Mouse (Mus musculus) limb, embryonic 10.5 days (tissue): ENCODE results near the gene Klkb1. TPM values are rescaled to one million over a fixed set of nuclear protein-coding genes. Genes with fewer than 3 reads are reported as not detected.
A peak's percentile ranks its signal among the peaks of the same experiment; 100 is the strongest.

ENCODE experiments used
- DNase-seq: peaks from one replicate; pipeline ENCODE4 v3.0.0-alpha.2; 2017; ENCODE audit warnings: low spot score
- H3K27ac ChIP-seq: fragments of 300-500 bp; sonication (generic); 2 replicates; pipeline ENCODE4 v1.5.1; 2016; ENCODE audit warnings: mild to moderate bottlenecking
- H3K27me3 ChIP-seq: fragments of 300-500 bp; sonication (generic); 2 replicates; pipeline ENCODE4 v1.6.1; 2016; ENCODE audit warnings: low read depth, mild to moderate bottlenecking; ENCODE audit not compliant: poor library complexity, severe bottlenecking
- H3K36me3 ChIP-seq: fragments of 300-500 bp; sonication (generic); 2 replicates; pipeline ENCODE4 v1.6.1; 2016; ENCODE audit warnings: mild to moderate bottlenecking, moderate library complexity
- H3K4me1 ChIP-seq: fragments of 300-500 bp; sonication (generic); 2 replicates; pipeline ENCODE4 v1.6.1; 2016
- H3K4me3 ChIP-seq: fragments of 300-500 bp; sonication (generic); 2 replicates; pipeline ENCODE4 v1.5.1; 2016; ENCODE audit warnings: mild to moderate bottlenecking, moderate library complexity
- H3K9me3 ChIP-seq: fragments of 300-500 bp; sonication (generic); replicated peaks from 2 replicates; pipeline ENCODE4 v1.6.1; 2016; ENCODE audit warnings: mild to moderate bottlenecking
- whole genome bisulfite sequencing: fragments of 180-500 bp; shearing (Covaris S2); methylation state at CpG from one replicate; pipeline ENCODE4 v1.1.7; 2016; 5-methylcytosine and 5-hydroxymethylcytosine counted together
- polyA plus RNA-seq: library from polyadenylated mRNA; unstranded; fragments of >200 nt; fragmentation: Nextera tagmentation; extraction: Ambion mirVana; gene quantifications from 2 replicates; pipeline ENCODE4 v1.2.1, GENCODE M21; 2016

Gene Klkb1
- polyA plus RNA-seq, 1 experiment from 2014 or later = 0.03 TPM

DNA sequence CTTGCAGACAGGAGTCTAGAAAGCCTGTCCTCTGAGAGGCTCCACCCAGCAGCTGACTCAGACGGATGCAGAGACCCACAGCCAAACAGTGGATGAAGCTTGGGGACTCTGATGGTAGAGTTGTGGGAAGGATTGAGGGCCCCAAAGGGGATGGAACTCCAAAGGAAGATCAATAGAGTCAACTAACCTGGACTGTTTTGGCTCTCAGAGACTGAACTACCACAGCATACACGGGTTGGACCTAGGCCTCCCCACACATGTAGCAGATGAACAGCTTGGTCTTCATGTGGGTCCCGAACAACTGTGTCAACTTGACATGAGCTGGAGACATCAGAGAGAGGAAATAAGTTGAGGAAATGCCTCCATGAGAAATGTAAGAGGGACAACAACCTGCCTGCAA lies 31.8 kb downstream of the Klkb1 start:
- DNase-seq = no peak
- H3K27me3 ChIP-seq = no peaks in the 10 kb centered on the region
- H3K4me3 ChIP-seq = no peak overlapping the region
- no peaks in the 10 kb centered on the region for H3K4me1 ChIP-seq
- no peaks in the 10 kb centered on the region for H3K9me3 ChIP-seq
- WGBS = 84% methylated on average over 3 of the region's 3 CpGs
- no peak overlapping the region for H3K27ac ChIP-seq
- no peaks in the 10 kb centered on the region for H3K36me3 ChIP-seq

DNA sequence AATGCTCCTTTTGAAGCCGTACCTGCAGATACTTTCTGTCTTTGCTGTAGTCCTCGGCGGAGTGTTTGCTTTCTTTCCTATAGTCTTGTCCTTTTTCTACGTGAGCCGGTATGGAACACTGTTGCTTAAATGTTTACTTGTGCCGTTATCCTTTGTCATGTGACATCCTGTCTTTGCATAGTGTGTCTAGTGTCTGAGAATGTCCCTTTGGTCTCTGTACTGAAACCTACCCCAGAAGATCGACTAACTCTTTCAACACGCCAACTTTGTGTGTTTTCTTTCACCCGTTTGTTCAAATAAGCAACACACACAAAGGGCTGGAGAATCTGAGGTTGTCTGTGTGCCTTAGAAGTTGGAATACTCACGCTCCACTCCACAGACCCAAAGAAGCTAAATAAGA lies 32.7 kb downstream of the Klkb1 start, which contains the start of gene F11:
TSS of gene F11 (minus strand) at position 112 of the 400 bp plus-strand sequence.
- Histone ChIP-seq H3K4me3 (no peak within 1 kb of the TSS), H3K27ac (no peak within 1 kb of the TSS), H3K27me3 (no peaks in the 10 kb centered on the region), H3K9me3 (no peaks in the 10 kb centered on the region), H3K4me1 (no peaks in the 10 kb centered on the region), H3K36me3 (no peaks in the 10 kb centered on the region)
- 92% methylated on average over 10 of the region's 10 CpGs for WGBS
- DNase-seq = no peak

DNA sequence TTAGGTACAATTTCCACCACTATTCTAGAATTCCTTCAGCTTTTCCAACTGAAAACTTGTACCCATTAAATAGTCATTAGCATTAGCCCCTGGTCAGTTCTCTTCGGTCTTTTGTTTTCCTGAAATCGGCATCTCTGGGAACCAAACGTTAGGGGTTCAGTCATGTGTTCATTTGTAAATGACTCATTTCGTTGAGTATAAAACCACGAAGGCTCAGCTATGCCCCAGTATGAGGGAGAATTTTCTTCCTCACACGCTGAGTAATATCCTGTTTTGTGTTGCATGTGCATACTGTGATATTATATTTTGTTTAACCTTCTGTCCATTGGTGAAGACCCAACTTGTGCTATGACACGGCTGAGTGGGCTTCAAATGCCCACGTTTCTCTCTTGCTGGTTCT lies 36.2 kb downstream of the Klkb1 start:
- Histone ChIP-seq H3K4me3 (no peak overlapping the region), H3K27ac (no peak overlapping the region), H3K4me1 (no peaks in the 10 kb centered on the region), H3K27me3 (no peaks in the 10 kb centered on the region), H3K9me3 (no peaks in the 10 kb centered on the region), H3K36me3 (no peaks in the 10 kb centered on the region)
- no peak for DNase-seq
- 88% methylated on average over 8 of the region's 8 CpGs for WGBS

DNA sequence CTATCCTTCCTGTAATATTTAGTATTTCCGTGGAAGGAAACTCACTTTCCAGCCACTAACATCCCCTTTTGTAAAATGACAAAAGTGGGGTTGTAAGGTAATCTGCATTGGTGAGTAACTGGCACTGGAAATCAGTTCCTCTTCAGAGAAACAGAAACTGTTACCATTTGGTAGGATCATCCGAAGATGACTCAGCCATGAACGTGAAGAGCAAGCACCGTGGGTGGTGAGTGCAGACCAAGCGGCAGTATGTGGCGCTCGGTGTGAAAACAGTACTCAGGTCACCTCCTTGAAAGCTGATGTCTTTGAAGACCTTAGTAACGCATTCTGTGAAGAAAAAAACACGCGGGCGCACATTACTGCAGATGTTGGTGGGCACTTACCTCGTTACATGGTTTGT lies 39.6 kb downstream of the Klkb1 start:
- H3K36me3 ChIP-seq = no peaks in the 10 kb centered on the region
- no peak overlapping the region for H3K4me3 ChIP-seq
- H3K27me3 ChIP-seq = no peaks in the 10 kb centered on the region
- WGBS = 76% methylated on average over 12 of the region's 12 CpGs
- no peaks in the 10 kb centered on the region for H3K4me1 ChIP-seq
- H3K9me3 ChIP-seq = no peaks in the 10 kb centered on the region
- no peak for DNase-seq
- H3K27ac ChIP-seq = no peak overlapping the region

DNA sequence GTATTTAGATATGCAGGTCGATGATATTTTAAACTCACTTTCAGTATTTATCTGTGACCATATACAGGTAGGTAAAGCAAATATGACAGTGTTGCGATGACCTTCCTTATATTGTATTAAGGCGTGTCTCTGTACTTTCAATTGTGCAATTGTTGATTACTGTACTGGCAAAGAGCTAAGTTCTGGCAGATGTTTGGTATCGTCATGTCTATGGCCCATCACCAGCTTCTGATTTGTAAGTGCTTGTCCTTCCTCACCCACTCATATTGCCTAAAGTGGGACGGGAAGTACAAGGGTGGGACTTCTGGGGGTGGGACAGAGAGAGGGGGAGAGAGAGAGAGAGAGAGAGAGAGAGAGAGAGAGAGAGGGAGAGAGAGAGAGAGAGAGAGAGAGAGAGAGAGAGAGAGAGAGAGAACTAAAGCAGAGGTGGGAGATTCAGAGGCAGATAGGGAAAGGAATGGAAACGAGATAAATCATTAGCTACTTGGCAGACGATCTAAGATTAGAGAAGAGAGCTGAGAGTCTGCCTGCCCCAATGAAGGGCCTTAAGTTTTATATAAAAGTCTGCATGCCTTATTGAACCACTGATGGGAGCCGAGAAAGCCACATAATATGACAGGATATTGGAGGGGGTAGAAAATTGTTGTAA lies 40.3 kb downstream of the Klkb1 start:
- no peaks in the 10 kb centered on the region for H3K4me1 ChIP-seq
- DNase-seq = no peak
- 94% methylated on average over 8 of the region's 8 CpGs for WGBS
- H3K36me3 ChIP-seq = no peaks in the 10 kb centered on the region
- no peaks in the 10 kb centered on the region for H3K9me3 ChIP-seq
- no peaks in the 10 kb centered on the region for H3K27me3 ChIP-seq
- no peak overlapping the region for H3K27ac ChIP-seq
- no peak overlapping the region for H3K4me3 ChIP-seq

DNA sequence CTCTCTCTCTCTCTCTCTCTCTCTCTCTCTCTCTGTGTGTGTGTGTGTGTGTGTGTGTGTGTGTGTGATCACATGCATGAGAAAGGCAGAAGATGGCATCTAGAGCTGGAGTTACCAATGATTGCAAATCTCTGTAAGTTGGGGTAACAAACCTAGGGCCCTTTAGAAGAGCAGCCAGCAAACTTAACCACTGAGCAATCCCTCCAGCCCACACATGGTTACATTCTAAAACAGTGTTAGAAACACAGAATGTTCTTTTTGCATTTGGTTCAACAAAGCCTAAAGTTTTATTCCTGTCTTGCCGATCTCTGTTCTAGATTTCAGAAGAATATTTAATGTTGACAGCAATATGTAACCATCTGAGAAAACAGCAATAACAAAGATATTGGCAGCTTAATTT lies 41.1 kb downstream of the Klkb1 start:
- Histone ChIP-seq H3K4me3 (no peak overlapping the region), H3K4me1 (no peaks in the 10 kb centered on the region), H3K36me3 (no peaks in the 10 kb centered on the region), H3K27me3 (no peaks in the 10 kb centered on the region), H3K9me3 (no peaks in the 10 kb centered on the region), H3K27ac (no peak overlapping the region)
- WGBS = 98% methylated on average over 1 of the region's 1 CpGs
- no peak for DNase-seq

DNA sequence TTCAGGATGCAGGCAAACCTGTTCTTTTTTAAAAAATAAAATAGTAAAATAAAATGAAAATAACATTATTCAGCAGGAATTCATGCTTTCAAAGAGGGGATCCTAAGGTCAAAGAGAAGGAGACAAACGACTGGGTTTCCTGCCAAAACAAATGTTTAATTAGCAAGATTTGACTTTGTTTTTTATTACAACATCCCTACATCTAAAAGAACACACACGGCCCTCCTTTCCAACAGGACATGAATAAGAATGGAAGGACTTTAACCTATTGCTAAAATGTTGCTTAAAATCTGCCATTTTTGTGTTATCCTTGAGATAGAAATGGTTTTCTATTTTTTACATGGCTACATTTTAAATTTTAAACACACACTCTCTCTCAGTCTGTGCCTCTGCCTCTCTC lies 41.5 kb downstream of the Klkb1 start:
- no peaks in the 10 kb centered on the region for H3K4me1 ChIP-seq
- H3K4me3 ChIP-seq = no peak overlapping the region
- H3K27me3 ChIP-seq = no peaks in the 10 kb centered on the region
- WGBS = 76% methylated on average over 2 of the region's 2 CpGs
- H3K9me3 ChIP-seq = no peaks in the 10 kb centered on the region
- no peak for DNase-seq
- H3K36me3 ChIP-seq = no peaks in the 10 kb centered on the region
- no peak overlapping the region for H3K27ac ChIP-seq

DNA sequence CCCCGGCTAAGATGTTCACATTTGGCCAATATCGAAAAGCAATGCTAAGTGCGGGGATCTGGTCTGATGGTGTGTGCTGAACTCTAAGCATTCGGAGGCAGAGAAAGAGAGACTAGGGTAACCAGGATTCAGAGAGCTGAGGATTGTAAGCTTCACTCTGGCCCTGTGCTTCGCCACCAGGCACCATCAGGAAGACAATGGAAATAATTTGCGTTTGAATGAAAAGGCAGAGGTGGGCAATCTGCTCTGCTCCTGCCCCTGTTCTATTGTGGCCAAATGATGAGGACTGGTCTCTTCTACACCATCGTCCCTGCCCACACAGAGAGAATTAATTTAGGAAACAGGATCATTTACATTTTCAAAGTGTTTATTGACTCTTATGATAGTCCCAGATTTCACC lies 48.4 kb downstream of the Klkb1 start:
- Histone ChIP-seq H3K36me3 (no peaks in the 10 kb centered on the region), H3K4me3 (no peak overlapping the region), H3K4me1 (no peaks in the 10 kb centered on the region), H3K27ac (no peak overlapping the region), H3K27me3 (no peaks in the 10 kb centered on the region), H3K9me3 (no peaks in the 10 kb centered on the region)
- 59% methylated on average over 7 of the region's 7 CpGs for WGBS
- DNase-seq = no peak

DNA sequence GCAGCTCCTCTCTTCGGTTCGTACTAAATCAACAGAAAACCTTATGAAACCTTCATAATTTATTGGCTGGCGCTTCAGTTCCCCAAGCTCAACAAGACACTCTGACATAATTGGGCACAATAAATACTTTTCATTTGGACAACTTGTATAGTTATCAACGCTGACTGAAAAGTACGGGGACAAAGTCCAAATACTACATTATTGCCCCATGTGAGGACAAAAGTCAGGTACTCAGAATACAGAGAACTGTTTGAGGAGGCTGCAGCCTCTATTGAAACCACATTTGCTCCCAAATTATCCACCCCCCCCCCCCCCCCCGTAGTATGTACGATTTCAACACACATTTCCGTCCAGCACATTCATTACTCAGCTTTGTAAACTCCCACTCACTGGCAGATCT lies 55.3 kb downstream of the Klkb1 start:
- 89% methylated on average over 8 of the region's 8 CpGs for WGBS
- no peak overlapping the region for H3K27ac ChIP-seq
- no peak for DNase-seq

DNA sequence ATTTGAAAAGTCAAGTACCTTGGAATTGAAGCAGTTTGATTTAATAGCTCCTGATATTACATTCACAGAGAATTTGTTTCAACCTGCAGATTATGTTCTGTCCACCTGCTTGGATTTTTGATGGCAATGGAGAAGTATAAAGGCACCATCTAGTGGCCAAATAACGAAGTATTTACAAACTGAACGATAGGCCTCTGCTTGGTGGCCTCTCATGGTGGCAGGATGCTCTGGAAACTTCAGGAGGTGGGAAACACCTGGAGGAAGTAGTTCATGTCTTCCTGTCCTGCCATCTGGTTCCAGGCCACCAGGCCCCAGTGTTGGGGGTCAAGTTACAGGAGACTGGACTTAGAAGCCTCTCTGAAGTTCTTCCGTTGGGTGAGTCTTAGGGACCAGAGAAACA lies 56.4 kb downstream of the Klkb1 start:
- H3K4me1 ChIP-seq = peaks cover 7% of the 10 kb centered on the region
- H3K9me3 ChIP-seq = no peaks in the 10 kb centered on the region
- H3K4me3 ChIP-seq = no peak overlapping the region
- H3K36me3 ChIP-seq = no peaks in the 10 kb centered on the region
- 20% methylated on average over 3 of the region's 3 CpGs for WGBS
- H3K27ac ChIP-seq = no peak overlapping the region
- no peaks in the 10 kb centered on the region for H3K27me3 ChIP-seq
- peak; percentile 41 for DNase-seq

More for the DNA sequence above, 55.3 kb downstream of the Klkb1 start:
- Histone ChIP-seq H3K4me1 (peaks cover 7% of the 10 kb centered on the region), H3K27me3 (no peaks in the 10 kb centered on the region), H3K4me3 (no peak overlapping the region), H3K9me3 (no peaks in the 10 kb centered on the region), H3K36me3 (no peaks in the 10 kb centered on the region)

DNA sequence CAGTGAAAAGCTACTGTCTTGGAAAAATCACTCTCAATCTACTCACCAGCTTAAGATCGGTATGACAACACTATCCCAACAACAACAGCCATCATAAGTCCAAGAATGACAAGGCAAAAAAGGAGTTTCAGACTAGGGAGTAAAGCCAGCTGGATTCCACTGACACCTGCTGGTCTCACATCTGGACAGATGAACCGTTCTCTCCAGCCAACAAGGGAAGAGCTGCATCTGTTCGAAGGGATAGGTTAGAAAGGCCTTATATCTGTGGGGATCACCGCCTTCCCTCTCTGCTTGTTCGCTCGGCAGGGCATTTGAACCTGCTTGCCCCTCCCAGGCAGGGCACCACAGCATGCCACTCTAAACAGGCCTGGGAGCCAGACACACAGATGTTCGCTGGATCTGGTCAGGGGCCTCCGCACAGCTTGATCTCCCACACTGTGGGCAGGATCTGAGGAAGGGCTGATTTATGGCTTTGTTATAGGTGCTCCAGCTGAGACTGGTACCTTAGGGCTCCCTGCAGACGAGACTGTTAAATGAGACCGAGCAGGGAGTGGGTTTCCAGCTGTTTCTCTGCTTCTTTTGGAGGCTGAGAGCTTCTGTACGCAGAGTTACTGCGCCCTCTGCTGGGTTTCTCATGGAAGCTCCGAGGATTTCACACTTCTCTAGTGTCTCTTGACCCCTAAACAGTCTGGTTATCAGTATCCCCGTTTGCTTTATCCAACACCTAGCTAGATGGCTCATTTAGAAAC lies 58.3 kb downstream of the Klkb1 start:
- WGBS = 26% methylated on average over 14 of the region's 14 CpGs
- peak overlapping the region; percentile 22; the same call in 1 of the 2 replicates for H3K4me3 ChIP-seq

DNA sequence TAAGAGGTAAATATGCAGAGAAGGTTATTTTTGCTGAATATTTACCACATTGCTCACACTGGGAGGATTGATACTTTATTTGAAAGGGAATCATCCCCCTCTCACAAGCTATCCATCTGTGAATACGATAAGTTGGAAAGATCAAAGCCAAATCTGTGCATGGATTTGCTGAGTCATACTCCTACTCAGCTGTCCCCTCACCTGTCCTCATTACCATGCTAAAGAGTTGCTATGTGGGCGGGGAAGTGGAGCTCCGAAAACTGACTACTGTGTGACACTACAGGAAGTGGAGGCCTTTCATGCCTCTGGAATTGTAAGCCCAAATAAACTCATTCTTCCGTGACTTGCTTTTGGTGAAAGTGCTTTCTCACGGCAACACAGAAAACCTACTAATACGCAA lies 59.4 kb downstream of the Klkb1 start:
- Histone ChIP-seq H3K9me3 (no peaks in the 10 kb centered on the region), H3K4me3 (no peak overlapping the region), H3K36me3 (no peaks in the 10 kb centered on the region), H3K27ac (no peak overlapping the region), H3K4me1 (peaks cover 7% of the 10 kb centered on the region), H3K27me3 (no peaks in the 10 kb centered on the region)
- no peak for DNase-seq
- 88% methylated on average over 6 of the region's 6 CpGs for WGBS

More for the DNA sequence above, 58.3 kb downstream of the Klkb1 start:
- peak; percentile 64 for DNase-seq
- peaks cover 7% of the 10 kb centered on the region for H3K4me1 ChIP-seq
- no peaks in the 10 kb centered on the region for H3K27me3 ChIP-seq
- H3K27ac ChIP-seq = no peak overlapping the region
- H3K36me3 ChIP-seq = no peaks in the 10 kb centered on the region
- no peaks in the 10 kb centered on the region for H3K9me3 ChIP-seq

DNA sequence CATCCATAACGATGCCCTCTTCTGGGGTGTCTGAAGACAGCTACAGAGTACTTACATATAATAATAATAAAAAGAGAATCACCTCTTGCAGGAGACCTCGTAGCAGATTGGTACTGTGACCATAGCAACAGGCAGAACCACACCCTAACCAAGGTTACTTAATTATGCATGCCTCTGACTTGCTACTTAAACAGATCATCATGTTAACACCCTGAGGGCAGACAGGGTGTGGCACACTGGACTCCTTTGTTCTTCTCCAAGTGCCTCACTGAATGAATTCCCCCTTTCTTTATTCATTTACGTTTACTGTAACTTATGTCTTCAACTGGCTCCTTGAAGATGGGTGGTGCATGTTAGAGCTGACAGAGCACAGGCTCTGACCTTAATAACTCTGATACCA lies 61.4 kb downstream of the Klkb1 start:
- WGBS = 81% methylated on average over 3 of the region's 3 CpGs
- no peaks in the 10 kb centered on the region for H3K27me3 ChIP-seq
- no peaks in the 10 kb centered on the region for H3K9me3 ChIP-seq
- DNase-seq = no peak
- peaks cover 4% of the 10 kb centered on the region for H3K4me1 ChIP-seq
- no peaks in the 10 kb centered on the region for H3K36me3 ChIP-seq
- H3K27ac ChIP-seq = no peak overlapping the region
- no peak overlapping the region for H3K4me3 ChIP-seq
